Comparison of ENCODE assay signal across 8 mouse cellular contexts in genomic region chr13:81782475-81782874, GRCm38 (mm10). TPM values are rescaled to one million over a fixed set of nuclear protein-coding genes. Genes with fewer than 3 reads are reported as not detected.
DNase-seq lines count a peak whose midpoint lies in the region; ATAC-seq and TF ChIP-seq lines count a peak whose summit lies in the region.

No protein-coding gene starts in this region.

- H3K4me2 ChIP-seq in kidney, embryonic 16.5 days (replicated peaks; ENCODE audit: low read depth, low read length), result peak overlapping the region; percentile 81
- H3K4me2 ChIP-seq in hindbrain, embryonic 15.5 days, result peak overlapping the region; percentile 70
- H3K4me2 ChIP-seq in midbrain, embryonic 14.5 days (ENCODE audit: low read length), result peak overlapping the region; percentile 74

- H3K4me1 ChIP-seq in kidney, embryonic 16.5 days (ENCODE audit: insufficient read depth, low read length), result peaks cover 25% of the 10 kb centered on the region
- H3K4me1 ChIP-seq in cortical plate, adult 2 months (ENCODE audit: control insufficient read depth, insufficient read depth, low read length), result peaks cover 4% of the 10 kb centered on the region
- peaks cover 25% of the 10 kb centered on the region for H3K4me1 ChIP-seq in hindbrain, embryonic 15.5 days (replicated peaks)
- peaks cover 17% of the 10 kb centered on the region; the same call in 1 of the 2 replicates for H3K4me1 ChIP-seq in midbrain, embryonic 14.5 days (ENCODE audit: control insufficient read depth, insufficient read depth, low read length)

- TF ChIP-seq CTCF in cortical plate, adult 2 months (IDR thresholded peaks at IDR 0.05; ENCODE audit: extremely low read depth, insufficient read depth, low read length), result no peak

- WGBS in kidney, embryonic 16.5 days, result 37% methylated on average over 9 of the region's 9 CpGs
- 41% methylated on average over 9 of the region's 9 CpGs for WGBS in hindbrain, embryonic 15.5 days
- 43% methylated on average over 9 of the region's 9 CpGs for WGBS in midbrain, embryonic 14.5 days

- H3K4me3 ChIP-seq in kidney, embryonic 16.5 days (ENCODE audit: low read length), result peak overlapping the region; percentile 87
- H3K4me3 ChIP-seq in cortical plate, adult 2 months (ENCODE audit: insufficient read depth, low read length), result peak overlapping the region; percentile 60
- H3K4me3 ChIP-seq in hindbrain, embryonic 15.5 days, result peak overlapping the region; percentile 69
- H3K4me3 ChIP-seq in midbrain, embryonic 14.5 days (replicated peaks; ENCODE audit: low read depth, low read length), result peak overlapping the region; percentile 75

- peaks cover 5% of the 10 kb centered on the region; the same call in 1 of the 2 replicates for H3K36me3 ChIP-seq in kidney, embryonic 16.5 days (ENCODE audit: insufficient read depth, low read length)
- H3K36me3 ChIP-seq in hindbrain, embryonic 15.5 days, result no peaks in the 10 kb centered on the region
- H3K36me3 ChIP-seq in midbrain, embryonic 14.5 days (ENCODE audit: control insufficient read depth, insufficient read depth, low read length), result peaks cover 8% of the 10 kb centered on the region; the same call in 1 of the 2 replicates

- H3K27me3 ChIP-seq in kidney, embryonic 16.5 days (ENCODE audit: insufficient read depth, low read length), result no peaks in the 10 kb centered on the region
- no peaks in the 10 kb centered on the region for H3K27me3 ChIP-seq in hindbrain, embryonic 15.5 days
- H3K27me3 ChIP-seq in midbrain, embryonic 14.5 days (ENCODE audit: control insufficient read depth, insufficient read depth, low read length), result no peaks in the 10 kb centered on the region

- DNase-seq in kidney, postnatal 25 days, result no peak
- DNase-seq in midbrain, embryonic 14.5 days, result no peak
- no peak for DNase-seq in layer of hippocampus, adult 9-11 months
- DNase-seq in urinary bladder, postnatal 14 days (ENCODE audit: low spot score), result no peak
- DNase-seq in thymus, postnatal 14 days, result no peak

- no peak for TF ChIP-seq POLR2A in cortical plate, adult 2 months (IDR thresholded peaks at IDR 0.05; ENCODE audit: extremely low read depth, insufficient read depth, low read length)

- H3K9me3 ChIP-seq in kidney, embryonic 16.5 days (ENCODE audit: low read length), result no peaks in the 10 kb centered on the region
- no peaks in the 10 kb centered on the region for H3K9me3 ChIP-seq in hindbrain, embryonic 15.5 days
- no peaks in the 10 kb centered on the region for H3K9me3 ChIP-seq in midbrain, embryonic 14.5 days (ENCODE audit: control insufficient read depth, low read length)

- peak overlapping the region; percentile 92 for H3K9ac ChIP-seq in kidney, embryonic 16.5 days (replicated peaks; ENCODE audit: low read length)
- H3K9ac ChIP-seq in hindbrain, embryonic 15.5 days, result peak overlapping the region; percentile 58
- peak overlapping the region; percentile 91 for H3K9ac ChIP-seq in midbrain, embryonic 14.5 days (replicated peaks; ENCODE audit: low read length)

- peak overlapping the region; percentile 100 for H3K27ac ChIP-seq in kidney, embryonic 16.5 days (ENCODE audit: low read length)
- peak overlapping the region; percentile 78 for H3K27ac ChIP-seq in cortical plate, adult 2 months (ENCODE audit: insufficient read depth, low read length)
- peak overlapping the region; percentile 99 for H3K27ac ChIP-seq in hindbrain, embryonic 15.5 days (replicated peaks)
- H3K27ac ChIP-seq in midbrain, embryonic 14.5 days (replicated peaks; ENCODE audit: low read depth, low read length), result peak overlapping the region; percentile 99

- ATAC-seq in kidney, embryonic 16.5 days (ENCODE audit: low FRiP score, low TSS enrichment), result no peak
- no peak for ATAC-seq in hindbrain, embryonic 15.5 days (ENCODE audit: low FRiP score, low read depth)
- ATAC-seq in midbrain, embryonic 14.5 days (ENCODE audit: low FRiP score, low TSS enrichment), result no peak

RNA-seq across cellular contexts. Expression of gene Cetn3, which starts 0.4 kb away (rescaled TPM):
- polyA plus RNA-seq in kidney, embryonic 16.5 days (2015; fragmentation: Nextera tagmentation; extraction: Ambion mirVana), result 194 and 196 TPM in 2 replicates
- polyA plus RNA-seq in cortical plate, adult 2 months (2012; rRNA removed), result 150 and 164 TPM in 2 replicates
- 210 and 215 TPM in 2 replicates for polyA plus RNA-seq in hindbrain, embryonic 15.5 days (2015; fragmentation: Nextera tagmentation; extraction: Ambion mirVana)
- 261 and 274 TPM in 2 replicates for polyA plus RNA-seq in midbrain, embryonic 14.5 days (2014; fragmentation: Nextera tagmentation; extraction: Ambion mirVana)
